Mouse (Mus musculus): Measurements from ENCODE around the gene Vpreb2. TPM values are rescaled to one million over a fixed set of nuclear protein-coding genes. Genes with fewer than 3 reads are reported as not detected.
"Not testable (repeated sequence)": the region's sequence is repeated elsewhere in the genome, so short reads cannot be mapped to it uniquely, and the experiment has no call there.

Gene Vpreb2
- total RNA-seq (2021) = not detected
- long read RNA-seq, experiment 1 = 0 reads
- long read RNA-seq, experiment 2 = 0 reads

DNA sequence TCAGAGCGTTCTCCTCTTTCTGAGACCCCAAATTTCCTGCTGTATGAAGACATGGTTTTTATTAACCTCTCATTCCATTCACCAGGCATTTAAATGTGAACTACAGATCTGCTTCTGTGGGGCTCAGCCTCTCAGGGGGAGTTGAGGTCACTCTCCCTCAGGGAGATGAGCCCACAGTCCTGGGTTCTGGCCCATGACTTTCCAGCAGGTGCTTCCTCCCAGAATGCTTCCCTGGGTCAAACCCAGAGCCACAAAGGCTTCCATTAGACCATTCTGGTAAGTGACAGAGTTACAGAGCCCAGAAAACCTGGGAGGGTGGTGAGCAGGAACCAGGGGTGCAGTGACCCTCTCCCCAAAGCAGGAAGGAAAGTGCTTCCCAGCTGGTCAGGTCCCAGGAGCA is at the start of gene Vpreb2:
TSS of gene Vpreb2 (plus strand) at position 301 of the 400 bp plus-strand sequence.
- DNase-seq (ENCODE audit: low spot score) = no peak

DNA sequence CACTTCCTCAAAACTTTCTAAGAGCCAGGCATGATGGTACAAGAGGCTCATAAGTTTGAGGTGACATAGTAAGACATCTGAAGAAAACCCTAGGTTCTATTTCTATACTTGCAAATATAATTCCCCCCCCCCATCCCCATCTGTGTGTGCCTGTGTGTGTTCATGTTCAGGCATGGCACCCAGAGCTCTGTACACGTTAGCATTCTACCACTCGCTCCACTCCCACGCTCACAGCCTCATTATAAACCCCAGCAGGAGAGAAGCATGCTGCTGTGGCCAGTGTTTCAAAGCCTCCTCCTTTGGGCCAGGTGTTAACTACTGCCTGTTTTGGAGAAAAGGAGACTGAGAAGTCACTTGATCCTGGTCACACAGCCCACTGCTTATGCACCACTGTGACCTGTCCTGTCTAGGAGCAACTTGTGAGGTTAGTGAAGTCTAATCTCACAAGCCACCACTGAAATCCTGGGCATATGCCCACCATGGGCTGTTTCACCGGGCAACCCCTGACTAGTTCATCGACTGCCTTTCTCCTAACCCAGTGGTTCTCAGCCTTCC is 48.2 kb upstream of the Vpreb2 start:
- DNase-seq (ENCODE audit: low spot score) = no peak

GRCm38 (mm10) chr16:17933594-17934444 is 46.4 kb upstream of the Vpreb2 start:
- DNase-seq (ENCODE audit: low spot score) = no peak

DNA sequence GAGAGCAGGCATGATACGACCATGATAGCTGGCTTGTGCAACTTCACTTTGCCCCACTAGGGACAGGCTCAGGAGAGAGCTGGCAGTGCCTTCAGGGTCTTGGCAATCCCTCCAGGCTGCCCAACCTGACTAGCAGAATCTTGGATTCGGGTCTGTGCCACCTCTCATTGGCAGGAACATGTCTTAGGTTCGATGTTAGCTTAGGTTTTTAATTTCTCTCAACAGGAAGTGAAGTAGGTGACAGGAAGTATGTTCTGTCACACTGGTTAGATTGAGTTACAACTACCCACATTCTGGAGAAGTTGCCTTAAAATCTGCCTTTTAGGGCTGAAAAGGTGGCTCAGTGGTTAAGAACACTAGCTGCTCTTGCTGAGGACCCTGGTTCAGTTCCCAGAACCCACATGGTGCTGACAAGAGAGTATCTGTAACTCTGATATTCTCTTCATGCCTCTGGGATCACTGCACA is 45.8 kb upstream of the Vpreb2 start:
- DNase-seq (ENCODE audit: low spot score) = no peak

GRCm38 (mm10) chr16:17936776-17937175 is 43.5 kb upstream of the Vpreb2 start:
- no peak for DNase-seq (ENCODE audit: low spot score)

- no peak for DNase-seq (ENCODE audit: low spot score)
Observed at GRCm38 (mm10) chr16:17938187-17938586, 42.0 kb upstream of the Vpreb2 start.

DNA sequence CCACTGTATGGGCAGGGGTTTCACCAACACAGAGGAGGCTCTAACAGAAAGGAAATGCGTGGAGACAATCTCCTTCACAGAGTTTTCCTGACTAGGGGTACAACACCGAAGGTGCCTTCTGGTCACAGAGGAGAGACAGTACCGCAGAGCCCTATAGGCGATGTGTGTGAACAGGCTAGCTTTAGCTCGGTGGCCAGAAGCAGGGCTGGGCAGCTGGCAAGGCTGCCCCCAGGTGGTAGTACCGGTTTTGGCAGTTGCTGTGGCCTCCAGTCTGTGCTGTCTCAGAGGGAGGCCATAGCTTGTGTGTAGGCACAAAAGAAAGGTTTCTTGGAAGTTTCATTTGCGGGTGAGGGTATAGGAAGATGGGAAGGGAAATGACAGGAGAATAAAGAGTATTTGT is 41.4 kb upstream of the Vpreb2 start:
- peak; percentile 45 for DNase-seq (ENCODE audit: low spot score)

GRCm38 (mm10) chr16:17939255-17939751 is 40.9 kb upstream of the Vpreb2 start:
- no peak for DNase-seq (ENCODE audit: low spot score)

GRCm38 (mm10) chr16:17943466-17943865 is 36.8 kb upstream of the Vpreb2 start:
- no peak for DNase-seq (ENCODE audit: low spot score)

- DNase-seq (ENCODE audit: low spot score) = no peak
Observed at GRCm38 (mm10) chr16:17945081-17945831, 35.0 kb upstream of the Vpreb2 start.

GRCm38 (mm10) chr16:17949421-17949877 is 30.8 kb upstream of the Vpreb2 start:
- no peak for DNase-seq (ENCODE audit: low spot score)

DNA sequence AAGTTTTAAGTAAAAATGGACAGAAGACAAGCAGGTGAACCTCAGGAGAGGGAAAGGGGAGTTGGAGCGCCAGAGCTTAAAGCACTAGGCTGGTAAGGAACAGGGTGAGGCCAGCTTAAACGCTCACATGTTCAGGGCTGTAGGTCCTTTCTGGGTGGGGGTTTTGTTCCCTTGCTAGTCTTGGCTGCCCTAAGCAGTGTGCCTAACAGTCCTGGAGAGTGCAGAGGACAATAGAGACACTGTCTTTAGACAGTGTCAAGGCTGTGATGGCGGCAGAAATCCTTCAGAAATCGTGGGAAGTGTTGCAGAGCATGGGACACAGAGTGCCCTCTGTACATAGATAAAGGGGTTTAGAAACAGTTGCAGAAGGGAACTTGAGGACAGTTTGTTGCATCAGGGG is 30.2 kb upstream of the Vpreb2 start:
- DNase-seq (ENCODE audit: low spot score) = no peak

GRCm38 (mm10) chr16:17951618-17952017 is 28.6 kb upstream of the Vpreb2 start:
- DNase-seq (ENCODE audit: low spot score) = no peak

DNA sequence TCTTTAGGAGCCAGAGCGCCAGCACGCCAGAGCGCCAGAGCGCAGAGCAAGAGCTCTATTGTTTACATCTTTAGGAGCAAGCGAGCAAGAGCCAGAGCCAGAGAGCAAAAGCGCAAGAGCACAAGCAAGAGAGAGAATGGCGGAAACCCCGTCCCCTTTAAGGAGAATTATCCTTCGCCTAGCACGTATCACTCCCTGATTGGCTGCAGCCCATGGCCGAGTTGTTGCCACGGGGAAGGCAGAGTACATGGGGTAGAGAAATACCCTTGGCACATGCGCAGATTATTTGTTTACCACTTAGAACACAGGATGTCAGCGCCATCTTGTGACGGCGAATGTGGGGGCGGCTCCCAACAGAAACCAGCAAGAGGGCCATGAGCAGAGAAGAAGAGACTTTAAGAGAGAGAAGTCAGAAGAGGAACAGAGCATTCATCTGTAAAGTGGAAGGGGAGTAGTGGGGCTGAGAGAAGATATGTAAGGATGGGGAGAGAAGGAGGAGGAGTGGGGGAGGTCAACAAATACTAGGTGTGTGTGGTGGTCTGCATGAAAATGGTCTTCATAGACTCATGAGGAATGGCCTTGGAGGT is 24.1 kb upstream of the Vpreb2 start:
- DNase-seq (ENCODE audit: low spot score) = not testable (repeated sequence)

DNA sequence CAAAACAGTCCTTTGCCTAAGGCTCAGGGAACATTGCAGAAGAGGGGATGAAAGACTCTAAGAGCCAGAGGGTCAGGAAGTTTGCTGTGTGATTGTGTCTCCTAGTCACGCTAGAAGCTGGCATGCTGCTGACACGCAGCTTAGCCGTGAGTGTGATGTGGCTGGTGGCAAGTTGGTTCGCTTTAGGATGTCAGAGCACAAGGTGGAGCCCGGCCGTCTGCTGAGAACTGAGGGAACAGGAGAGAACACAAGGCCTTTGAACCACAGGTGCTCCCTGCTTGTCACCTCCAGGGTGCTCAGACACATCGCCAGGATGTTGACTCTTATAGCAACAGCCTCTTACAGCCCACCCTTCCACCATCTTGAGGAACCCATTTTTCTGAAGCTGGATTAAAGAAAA is 18.1 kb upstream of the Vpreb2 start:
- no peak for DNase-seq (ENCODE audit: low spot score)

DNA sequence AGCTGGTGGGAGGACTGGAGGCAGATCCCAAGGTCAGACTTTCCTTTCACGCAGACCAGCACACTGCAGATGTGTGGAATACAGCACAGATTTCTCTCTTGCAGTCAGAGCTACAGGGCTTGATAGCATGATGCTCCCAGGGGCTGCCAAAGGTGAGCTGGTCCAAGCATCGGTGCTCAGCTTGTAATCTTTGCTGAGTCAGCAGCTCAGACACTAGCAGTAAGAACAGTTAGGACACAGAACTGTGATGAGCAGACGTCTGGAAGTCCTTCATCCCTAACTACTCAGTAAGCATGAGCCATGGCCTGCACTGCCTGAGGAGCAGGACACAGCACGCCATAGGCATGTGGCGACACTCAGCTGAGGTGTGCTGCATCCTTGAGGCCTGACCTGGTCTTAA is 8.4 kb upstream of the Vpreb2 start:
- no peak for DNase-seq (ENCODE audit: low spot score)

DNA sequence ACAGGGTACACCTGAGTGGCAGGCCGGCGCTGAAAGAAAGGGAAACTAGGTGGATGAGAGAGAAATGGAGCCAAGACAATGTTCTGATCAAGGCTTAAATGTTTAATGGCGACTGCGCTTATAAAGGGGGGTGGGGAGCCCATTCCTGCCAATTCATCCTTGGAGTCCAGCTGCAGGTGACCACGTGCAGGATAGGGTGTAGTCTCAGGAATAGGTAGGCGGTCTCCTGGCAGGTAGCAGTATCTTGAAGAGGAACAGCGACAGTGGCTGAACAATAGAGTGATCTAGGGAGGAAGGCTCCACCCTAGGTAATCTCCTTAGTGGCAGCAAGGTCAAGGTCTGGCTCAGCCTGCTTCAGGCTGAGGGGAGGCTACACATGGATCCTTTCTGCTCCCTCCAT is 2.4 kb upstream of the Vpreb2 start:
- not testable (repeated sequence) for DNase-seq (ENCODE audit: low spot score)

- DNase-seq (ENCODE audit: low spot score) = no peak
Observed at GRCm38 (mm10) chr16:17983201-17983600, 3.0 kb downstream of the Vpreb2 start.

GRCm38 (mm10) chr16:17984231-17984630 is 4.0 kb downstream of the Vpreb2 start:
- DNase-seq (ENCODE audit: low spot score) = no peak

DNA sequence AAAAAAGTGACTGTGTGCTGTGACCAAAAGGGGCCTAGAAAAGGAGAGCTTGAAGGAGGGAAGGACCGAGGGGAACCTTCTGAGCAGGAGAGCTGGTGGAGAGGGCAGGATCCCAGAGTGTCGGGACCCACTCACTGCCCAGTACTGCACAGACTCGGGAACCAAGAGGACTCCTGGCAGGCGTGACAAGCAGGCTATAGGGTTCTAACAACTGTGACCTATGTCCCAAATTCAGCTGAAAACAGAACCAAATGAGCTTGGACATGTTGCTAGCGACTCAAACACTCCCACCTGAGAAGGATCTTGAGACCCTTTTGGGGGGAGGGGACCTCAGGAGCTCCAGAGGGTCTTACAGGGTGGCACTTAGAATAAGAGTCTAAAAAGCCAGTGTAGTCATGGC is 4.8 kb downstream of the Vpreb2 start:
- DNase-seq (ENCODE audit: low spot score) = no peak

DNA sequence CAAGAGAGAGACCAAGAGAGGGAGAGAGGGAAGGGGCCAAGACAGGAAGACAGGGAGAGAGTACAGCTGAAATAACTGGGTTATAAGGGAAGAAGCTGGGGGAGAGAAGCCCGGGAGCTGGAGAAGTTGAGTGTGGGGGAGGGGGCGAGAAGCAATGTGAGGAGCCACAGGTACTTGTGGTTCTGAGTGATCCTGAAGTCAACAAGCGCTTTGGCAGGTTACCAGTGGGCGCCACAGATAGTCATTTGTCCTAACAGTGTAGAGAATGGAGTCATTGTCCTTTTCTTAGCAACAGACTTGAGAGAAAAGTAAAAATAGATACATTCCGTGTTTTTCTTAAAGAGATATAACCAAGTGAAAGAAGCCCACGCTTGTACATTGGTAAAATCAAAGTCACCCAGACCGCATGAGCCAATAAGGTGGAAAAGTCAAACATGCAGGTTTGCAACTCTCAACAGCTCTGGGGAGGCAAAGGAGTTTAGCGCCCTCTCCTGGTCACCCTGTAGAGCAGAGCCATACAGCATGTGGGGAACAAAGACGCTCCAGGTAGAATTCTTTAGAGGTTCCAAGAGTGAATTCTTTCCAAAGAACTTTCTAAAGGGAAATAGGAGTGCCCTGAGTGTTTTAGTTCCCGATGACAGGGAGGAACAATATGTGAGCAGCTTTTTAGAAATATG is 6.4 kb downstream of the Vpreb2 start:
- peak; percentile 49 for DNase-seq (ENCODE audit: low spot score)
